Mouse (Mus musculus) small intestine, adult 2 months (tissue): ENCODE data around the gene Opa3.

Experiments used
- CTCF ChIP-seq: fragments of 200-500 bp; IDR thresholded peaks from 2 replicates; pipeline ENCODE4 v1.5.1; 2012; ENCODE audit warnings: low read depth, mild to moderate bottlenecking, control low read depth, inconsistent platforms, low read length, moderate library complexity, mixed read lengths; ENCODE audit not compliant: insufficient replicate concordance, insufficient read length; ENCODE audit errors: extremely low read depth
- POLR2A ChIP-seq: fragments of 200-500 bp; IDR thresholded peaks from 2 replicates; pipeline ENCODE4 v1.6.1; 2012; ENCODE audit warnings: low read depth, mild to moderate bottlenecking, control low read depth, inconsistent platforms, low read length, moderate library complexity

GRCm38 (mm10) chr7:19243858-19244257, 15.7 kb downstream of the Opa3 start:
- TF ChIP-seq CTCF = no peak
- no peak for TF ChIP-seq POLR2A
